Mouse (Mus musculus) T-helper 17 cell (primary cell): ENCODE measurements around the gene Slc22a6.

Experiments used
- in situ Hi-C, 2 experiments: fragments of 300-600 bp; cut with MboI, MseI; formaldehyde crosslinking; loops; 1 replicate in 1 of 2; 2 replicates in 1 of 2; pipeline ENCODE4 v1.15.1; 2025; ENCODE audit warnings: high pct_unique_total_duplicates in 2 of 2

Slc22a6 gene

DNA sequence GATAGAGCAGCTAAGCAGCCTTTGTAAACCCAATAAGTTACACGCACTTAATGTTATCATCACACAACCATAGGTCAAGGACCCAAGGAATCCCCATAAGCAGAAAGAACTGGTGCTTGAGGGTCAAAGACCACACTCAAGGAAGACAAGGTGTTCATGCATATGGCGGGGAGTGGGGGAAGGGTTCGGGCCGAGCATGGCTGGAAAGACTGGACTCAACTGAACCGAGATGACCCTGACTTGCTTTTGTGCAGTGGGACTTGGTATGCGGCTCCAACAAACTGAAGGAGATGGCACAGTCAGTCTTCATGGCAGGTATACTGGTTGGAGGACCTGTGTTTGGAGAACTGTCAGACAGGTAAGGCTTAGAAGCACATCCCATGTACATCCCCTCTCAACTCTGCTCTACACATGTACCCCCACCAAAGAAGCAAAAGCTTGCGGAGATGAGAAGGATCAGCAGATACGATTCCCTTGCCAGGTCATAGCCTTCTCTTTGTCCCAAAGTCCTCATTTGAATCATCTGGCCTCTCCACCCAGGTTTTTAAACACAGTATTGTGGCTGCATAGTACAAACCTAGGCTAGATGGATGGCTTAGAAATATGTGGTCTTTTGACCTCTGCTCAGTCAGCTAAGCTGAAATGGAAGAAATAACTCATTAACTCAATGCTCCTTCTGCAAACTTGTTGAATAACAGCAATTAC is 13.2 kb upstream of the Slc22a6 start:
- in situ Hi-C loops = no loop called here

- in situ Hi-C loops = no loop called here
These were observed 12.6 kb upstream of the Slc22a6 start for GRCm38 (mm10) chr19:8605241-8605558.

GRCm38 (mm10) chr19:8611358-8612123 is 6.3 kb upstream of the Slc22a6 start:
- in situ Hi-C loops = no loop called here

GRCm38 (mm10) chr19:8613111-8613510 is 4.7 kb upstream of the Slc22a6 start:
- in situ Hi-C loops = no loop called here

- in situ Hi-C loops = no loop called here
These were observed 3.5 kb upstream of the Slc22a6 start for GRCm38 (mm10) chr19:8614343-8614742.

- in situ Hi-C loops = no loop called here
These were observed 1.5 kb upstream of the Slc22a6 start for GRCm38 (mm10) chr19:8616314-8616713.

DNA sequence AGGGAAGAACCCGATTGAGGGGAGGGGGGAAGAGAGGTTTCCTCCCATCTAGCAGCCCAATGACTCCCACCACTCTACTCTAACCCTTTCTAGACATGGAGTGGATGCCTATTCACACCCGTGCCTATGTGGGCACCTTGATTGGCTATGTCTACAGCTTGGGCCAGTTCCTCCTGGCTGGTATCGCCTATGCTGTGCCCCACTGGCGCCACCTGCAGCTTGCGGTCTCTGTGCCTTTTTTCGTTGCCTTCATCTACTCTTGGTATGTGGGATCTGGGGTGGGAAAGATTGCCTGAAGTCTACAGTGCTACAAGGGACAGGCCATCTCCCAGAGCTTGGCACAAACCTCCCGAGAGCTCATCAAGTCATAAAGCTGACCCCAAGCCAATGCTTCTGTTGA is 3.3 kb downstream of the Slc22a6 start:
- in situ Hi-C loops = no loop called here

GRCm38 (mm10) chr19:8630249-8630648 is 12.4 kb downstream of the Slc22a6 start:
- in situ Hi-C loops = no loop called here

DNA sequence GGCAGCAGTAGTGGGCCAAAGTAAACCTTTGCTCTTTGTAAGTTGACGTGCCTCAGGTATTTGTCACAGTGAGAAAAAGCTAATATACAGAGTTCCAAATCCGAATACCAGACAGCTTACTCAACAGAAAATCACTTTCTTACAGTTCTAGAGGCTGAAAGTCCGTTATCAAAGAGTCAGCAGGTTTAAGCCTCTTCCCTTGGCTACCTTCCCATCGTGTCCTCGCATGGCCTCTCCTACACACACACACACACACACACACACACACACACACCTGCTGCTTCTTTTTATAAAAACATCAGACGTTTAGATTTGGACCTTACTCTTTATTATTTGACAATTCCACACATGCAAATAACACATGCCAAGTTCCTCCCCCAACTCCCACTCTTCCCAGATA is 13.0 kb downstream of the Slc22a6 start:
- in situ Hi-C loops = no loop called here

- in situ Hi-C loops = no loop called here
These were observed 14.2 kb downstream of the Slc22a6 start for GRCm38 (mm10) chr19:8632029-8632428.

DNA sequence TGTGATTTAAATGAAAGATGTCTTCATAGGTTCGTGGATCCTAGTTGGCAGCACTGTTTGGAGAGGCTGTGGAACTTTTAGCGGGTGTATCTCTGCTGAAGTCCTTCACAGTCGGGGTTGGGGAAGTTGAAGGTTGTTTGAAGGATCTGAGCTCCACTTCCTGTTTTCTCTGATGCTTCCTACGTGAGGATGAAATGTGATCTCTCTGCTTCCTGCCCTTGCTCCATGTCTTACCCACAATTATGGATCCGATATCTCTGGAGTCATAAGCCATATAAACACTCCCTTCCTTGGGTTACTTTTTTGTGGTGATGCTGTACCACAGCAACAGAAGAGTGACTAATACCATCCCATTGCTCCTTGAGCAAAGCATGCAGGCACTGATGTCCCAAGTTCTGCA is 24.2 kb downstream of the Slc22a6 start:
- in situ Hi-C loops = no loop called here

GRCm38 (mm10) chr19:8646393-8646792 is 28.6 kb downstream of the Slc22a6 start:
- in situ Hi-C loops = no loop called here

- in situ Hi-C loops = no loop called here
These were observed 38.0 kb downstream of the Slc22a6 start for GRCm38 (mm10) chr19:8655833-8656232.

- in situ Hi-C loops = no loop called here
These were observed 38.5 kb downstream of the Slc22a6 start for GRCm38 (mm10) chr19:8656341-8656740.

DNA sequence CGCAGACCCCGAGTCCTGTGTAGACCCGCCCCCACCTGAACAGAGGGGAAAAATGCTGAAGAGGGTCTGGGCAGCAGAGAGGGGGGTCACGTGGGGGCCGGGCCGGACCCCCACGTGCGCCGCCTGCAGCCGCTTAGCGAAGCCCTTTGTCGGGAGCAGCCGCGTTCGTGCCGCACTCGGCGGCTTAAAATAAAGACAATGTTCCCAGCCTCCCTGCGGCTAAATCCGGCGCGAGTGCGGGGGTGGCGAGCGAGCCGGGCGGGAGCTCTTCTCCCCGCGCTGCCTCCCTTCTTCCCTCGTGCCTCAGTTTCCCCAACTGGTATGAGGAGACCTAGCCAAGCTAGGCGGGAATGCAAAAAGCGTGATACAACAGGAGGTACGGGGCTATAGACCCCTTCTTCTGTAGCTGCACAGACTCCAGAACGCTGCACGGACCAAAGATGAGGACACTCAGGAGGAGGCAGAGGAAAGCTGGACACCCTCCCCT is 44.0 kb downstream of the Slc22a6 start:
- in situ Hi-C loops = no loop called here

- in situ Hi-C loops = no loop called here
These were observed 44.5 kb downstream of the Slc22a6 start for GRCm38 (mm10) chr19:8662337-8662736.

- in situ Hi-C loops = no loop called here
These were observed 45.6 kb downstream of the Slc22a6 start, which contains the start of gene Chrm1 for GRCm38 (mm10) chr19:8663360-8663839. Gene Chrm1, plus strand, starts transcription at chr19:8663789.

DNA sequence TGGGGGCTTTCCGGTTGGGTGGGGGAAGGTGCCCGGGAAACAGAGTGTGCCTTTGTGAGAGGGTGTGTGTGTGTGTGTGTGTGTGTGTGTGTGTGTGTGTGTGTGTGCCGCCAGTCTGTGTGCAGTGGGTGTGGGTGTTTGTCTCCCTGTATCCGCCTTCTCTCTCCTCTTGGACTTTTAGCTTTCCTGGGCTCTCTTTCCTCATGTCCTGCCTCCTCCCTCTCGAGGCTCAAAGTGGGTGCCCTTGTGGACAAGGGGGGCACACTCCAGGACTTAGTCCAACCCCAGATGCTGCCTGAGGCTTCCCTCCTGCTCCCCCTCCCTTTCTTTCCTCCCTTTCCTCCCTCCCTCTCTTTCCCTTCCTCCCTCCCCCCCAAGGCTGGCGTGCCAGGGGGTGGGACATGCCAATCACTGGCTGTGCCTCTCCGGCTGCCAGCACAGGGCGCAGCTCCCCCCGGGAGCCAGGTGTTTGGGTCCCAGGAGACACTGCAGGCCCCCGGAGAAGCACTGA is 46.1 kb downstream of the Slc22a6 start:
- in situ Hi-C loops = no loop called here

DNA sequence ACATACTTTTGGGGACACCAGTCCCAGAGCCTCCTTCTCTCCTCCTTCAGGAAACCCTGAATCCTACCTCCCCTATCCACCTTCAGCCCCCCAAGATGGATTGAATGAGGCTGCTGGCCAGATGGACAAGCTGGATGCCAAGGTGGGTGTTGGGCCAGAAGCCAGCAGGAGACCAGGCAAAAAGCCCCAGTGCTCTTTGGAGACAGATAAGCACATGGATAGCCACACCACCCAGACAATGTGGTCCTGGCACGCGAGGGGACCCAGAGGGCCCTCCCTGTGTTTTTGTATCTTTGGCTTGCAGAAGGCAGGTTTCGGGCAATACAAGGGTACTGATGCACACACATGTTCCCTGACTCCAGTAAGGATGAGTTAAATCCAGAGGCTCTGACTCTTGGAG is 47.0 kb downstream of the Slc22a6 start:
- in situ Hi-C loops = no loop called here

DNA sequence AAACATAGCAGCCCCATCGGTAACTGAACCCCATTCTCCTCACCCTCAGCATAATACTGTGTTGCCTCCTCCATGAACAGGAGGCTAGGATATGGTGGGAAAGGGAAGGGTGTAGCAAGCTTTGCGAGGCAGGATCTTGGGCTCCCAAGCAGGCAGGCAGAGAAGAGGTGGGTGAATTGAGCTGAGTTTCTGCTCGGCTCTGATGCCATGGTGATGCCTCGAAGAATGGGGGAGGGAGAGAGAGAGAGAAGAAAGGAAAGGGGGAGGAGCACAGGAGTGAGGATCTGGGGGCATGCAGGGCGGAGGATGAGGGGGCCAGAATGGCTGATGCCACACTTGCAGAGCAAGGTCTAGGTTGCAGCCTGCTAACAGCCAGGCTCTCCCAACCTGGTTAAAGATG is 47.9 kb downstream of the Slc22a6 start:
- in situ Hi-C loops = no loop called here

DNA sequence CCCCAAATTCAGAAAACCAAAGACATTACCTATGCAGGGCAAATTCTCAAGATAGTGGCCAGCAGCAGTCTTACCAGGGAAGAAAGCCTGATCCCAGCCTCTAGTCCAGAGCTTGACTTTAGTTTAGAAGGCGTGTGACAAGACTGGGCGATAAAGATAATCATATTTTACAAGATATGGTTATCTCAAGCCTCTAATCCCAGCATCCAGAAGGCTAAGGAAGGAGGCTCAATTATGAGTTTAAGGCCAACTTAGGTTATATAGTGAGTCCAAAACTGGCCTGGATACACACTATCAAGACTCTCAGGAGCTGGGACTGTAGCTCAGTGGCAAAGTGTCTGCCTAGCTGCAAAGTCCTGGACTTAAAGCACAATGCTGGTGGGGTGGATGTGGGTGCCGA is 55.0 kb downstream of the Slc22a6 start:
- in situ Hi-C loops = no loop called here

GRCm38 (mm10) chr19:8673336-8674063 is 55.7 kb downstream of the Slc22a6 start:
- in situ Hi-C loops = no loop called here
